In the genomic region with DNA sequence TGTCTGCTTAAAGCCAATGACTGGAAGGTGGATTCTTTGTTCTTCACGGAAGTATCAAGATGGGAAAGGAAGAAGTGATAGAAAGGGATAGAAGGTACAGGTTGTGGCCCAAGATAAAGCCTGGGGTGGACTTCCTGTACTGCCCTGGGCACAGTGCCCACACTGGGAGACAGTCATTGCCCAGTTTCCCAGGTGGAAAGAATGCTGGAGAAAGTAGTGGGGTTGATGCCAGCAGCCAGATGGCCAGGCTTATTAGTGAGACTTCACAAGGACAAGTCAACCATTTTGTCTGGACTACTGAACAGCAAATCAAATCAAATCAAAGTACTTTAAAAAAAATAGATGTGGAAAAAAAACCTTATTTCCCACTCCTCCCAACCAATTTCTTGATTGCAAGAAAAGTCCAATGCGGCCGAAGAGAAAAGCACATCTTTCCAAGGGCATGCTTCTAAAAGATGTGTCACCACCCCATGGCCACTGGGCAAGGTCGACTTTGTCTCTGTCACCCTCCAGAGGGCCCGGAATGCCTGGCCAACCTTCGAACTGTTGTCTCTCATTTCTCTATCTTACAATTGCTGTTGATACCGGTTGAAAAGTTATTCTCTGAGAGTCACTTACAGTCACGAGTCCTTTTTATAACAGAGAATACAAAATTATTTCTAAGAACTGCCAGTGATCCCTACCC, we compare ENCODE assay signal across 20 mouse cellular contexts.
DNase-seq lines count a peak whose midpoint lies in the region; ATAC-seq and TF ChIP-seq lines count a peak whose summit lies in the region.
"Had no signal": no experiment of that assay in that cellular context is flagged by ENCODE, and none has a peak within 500 bp of the region (broad histone marks: within the 10 kb centered on the region; RNA-seq: fewer than 3 reads in every experiment).

No protein-coding gene starts in this region.

- H3K4me1 ChIP-seq in midbrain, postnatal 0 days (ENCODE audit: insufficient read depth, low read length), result no peaks in the 10 kb centered on the region
- no peaks in the 10 kb centered on the region for H3K4me1 ChIP-seq in midbrain, embryonic 16.5 days (ENCODE audit: control insufficient read depth, insufficient read depth, low read length)
- peaks cover 20% of the 10 kb centered on the region for H3K4me1 ChIP-seq in cerebellum, adult 2 months (ENCODE audit: control insufficient read depth, insufficient read depth, low read length)
- H3K4me1 ChIP-seq: embryonic facial prominence, embryonic 10.5 days; intestine, embryonic 15.5 days; kidney, embryonic 15.5 days; limb, embryonic 15.5 days; midbrain, embryonic 15.5 days had no signal

- no peaks in the 10 kb centered on the region for H3K27me3 ChIP-seq in midbrain, postnatal 0 days (ENCODE audit: insufficient read depth, low read length)
- H3K27me3 ChIP-seq in midbrain, embryonic 16.5 days (ENCODE audit: control insufficient read depth, insufficient read depth, low read depth, low read length), result no peaks in the 10 kb centered on the region
- no peaks in the 10 kb centered on the region for H3K27me3 ChIP-seq in cerebellum, adult 2 months (ENCODE audit: control insufficient read depth, insufficient read depth, low read length)
- H3K27me3 ChIP-seq: hindbrain, embryonic 12.5 days; intestine, embryonic 15.5 days; kidney, embryonic 15.5 days; limb, embryonic 15.5 days; midbrain, embryonic 15.5 days; Patski had no signal

- no peak overlapping the region for H3K27ac ChIP-seq in midbrain, postnatal 0 days (ENCODE audit: low read depth, low read length)
- H3K27ac ChIP-seq in midbrain, embryonic 16.5 days (ENCODE audit: low read length), result no peak overlapping the region
- peak overlapping the region; percentile 59 for H3K27ac ChIP-seq in cerebellum, adult 2 months (ENCODE audit: insufficient read depth, low read length)
- H3K27ac ChIP-seq: embryonic facial prominence, embryonic 10.5 days; hindbrain, embryonic 12.5 days; intestine, embryonic 15.5 days; kidney, embryonic 15.5 days; limb, embryonic 15.5 days; midbrain, embryonic 15.5 days had no signal

- peak; percentile 81 for DNase-seq in midbrain, postnatal 0 days (ENCODE audit: low spot score)
- DNase-seq in adrenal gland, postnatal 25 days, result peak; percentile 33
- DNase-seq in cerebellum, adult 2 months, result peak; percentile 94 to 98
- peak; percentile 95 to 97 for DNase-seq in cerebellum, postnatal 36 days
- no peak for DNase-seq in urinary bladder, postnatal 4 days (ENCODE audit: low spot score in 2 of 2)
- DNase-seq in layer of hippocampus, adult 9-10 months (ENCODE audit: low spot score), result no peak
- no peak for DNase-seq in kidney, adult 11 months
- DNase-seq: gastrocnemius, postnatal 14 days; liver, postnatal 0 days; right cerebral cortex, postnatal 4 days; thymus, adult 2 months had no signal

- no peak for TF ChIP-seq CTCF in midbrain, postnatal 0 days (IDR thresholded peaks at IDR 0.05)
- no peak for TF ChIP-seq CTCF in cerebellum, adult 2 months (IDR thresholded peaks at IDR 0.05; ENCODE audit: borderline replicate concordance, insufficient read depth, low read depth, low read length)

- 90% methylated on average over 8 of the region's 8 CpGs for WGBS in midbrain, postnatal 0 days
- WGBS in midbrain, embryonic 16.5 days, result 85% methylated on average over 8 of the region's 8 CpGs
- 19% methylated on average over 8 of the region's 8 CpGs for WGBS in cerebellum, adult 2 months

- H3K4me2 ChIP-seq in midbrain, postnatal 0 days (ENCODE audit: low read depth, low read length, poor library complexity, severe bottlenecking), result no peak overlapping the region
- H3K4me2 ChIP-seq in midbrain, embryonic 16.5 days (ENCODE audit: low read length), result no peak overlapping the region
- H3K4me2 ChIP-seq: hindbrain, embryonic 12.5 days; intestine, embryonic 15.5 days; kidney, embryonic 15.5 days; limb, embryonic 15.5 days; midbrain, embryonic 15.5 days had no signal

- TF ChIP-seq POLR2A in cerebellum, adult 2 months (IDR thresholded peaks at IDR 0.05; ENCODE audit: borderline replicate concordance, insufficient read depth, low read length), result no peak

- H3K9me3 ChIP-seq in midbrain, postnatal 0 days (ENCODE audit: low read length), result no peaks in the 10 kb centered on the region
- H3K9me3 ChIP-seq in midbrain, embryonic 16.5 days (replicated peaks; ENCODE audit: control insufficient read depth, low read length, poor library complexity, severe bottlenecking), result no peaks in the 10 kb centered on the region
- H3K9me3 ChIP-seq: embryonic facial prominence, embryonic 10.5 days; hindbrain, embryonic 12.5 days; intestine, embryonic 15.5 days; kidney, embryonic 15.5 days; limb, embryonic 15.5 days; midbrain, embryonic 15.5 days had no signal

- no peak overlapping the region for H3K9ac ChIP-seq in midbrain, postnatal 0 days (replicated peaks; ENCODE audit: low read length, poor library complexity, severe bottlenecking)
- no peak overlapping the region for H3K9ac ChIP-seq in midbrain, embryonic 16.5 days (ENCODE audit: low read depth, low read length)
- H3K9ac ChIP-seq: hindbrain, embryonic 12.5 days; intestine, embryonic 15.5 days; kidney, embryonic 15.5 days; limb, embryonic 15.5 days; liver, postnatal 0 days; midbrain, embryonic 15.5 days had no signal

- no peaks in the 10 kb centered on the region for H3K36me3 ChIP-seq in midbrain, postnatal 0 days (ENCODE audit: insufficient read depth, low read length)
- no peaks in the 10 kb centered on the region for H3K36me3 ChIP-seq in midbrain, embryonic 16.5 days (ENCODE audit: control insufficient read depth, insufficient read depth, low read length)
- H3K36me3 ChIP-seq: embryonic facial prominence, embryonic 10.5 days; hindbrain, embryonic 12.5 days; intestine, embryonic 15.5 days; kidney, embryonic 15.5 days; limb, embryonic 15.5 days; midbrain, embryonic 15.5 days had no signal

- H3K4me3 ChIP-seq in midbrain, postnatal 0 days (ENCODE audit: low read depth, low read length), result no peak overlapping the region
- H3K4me3 ChIP-seq in midbrain, embryonic 16.5 days (ENCODE audit: low read depth, low read length), result no peak overlapping the region
- H3K4me3 ChIP-seq in cerebellum, adult 2 months (replicated peaks; ENCODE audit: insufficient read depth, low read depth, low read length), result no peak overlapping the region
- H3K4me3 ChIP-seq: embryonic facial prominence, embryonic 10.5 days; hindbrain, embryonic 12.5 days; intestine, embryonic 15.5 days; kidney, embryonic 15.5 days; limb, embryonic 15.5 days; midbrain, embryonic 15.5 days had no signal

- no peak for ATAC-seq in midbrain, postnatal 0 days (ENCODE audit: low FRiP score)
- no peak for ATAC-seq in midbrain, embryonic 16.5 days
- ATAC-seq: activated CD4-positive, CD25-positive, alpha-beta regulatory T cell, adult 4 months; intestine, embryonic 15.5 days; liver, postnatal 0 days; midbrain, embryonic 15.5 days; Patski had no signal

Comparison
In these comparisons a context has a peak if more than half of its experiments do, and no peak if none do; other contexts are left out.
1. DNase-seq: peak in midbrain, postnatal 0 days (single experiment), adrenal gland, postnatal 25 days (single experiment), cerebellum, adult 2 months (2 of 2) and cerebellum, postnatal 36 days (2 of 2); none in urinary bladder, postnatal 4 days (0 of 2), layer of hippocampus, adult 9-10 months (single experiment) and kidney, adult 11 months (single experiment).